Mouse (Mus musculus) lung, adult 2 months (tissue): ENCODE data around the gene Cyp27a1. TPM values are rescaled to one million over a fixed set of nuclear protein-coding genes. Genes with fewer than 3 reads are reported as not detected.

ENCODE experiments used
- DNase-seq: peaks from one replicate; pipeline ENCODE4 v3.0.0; 2022
- H3K4me1 ChIP-seq: fragments of 200-500 bp; 2 replicates; pipeline ENCODE4 v1.6.1; 2011; ENCODE audit warnings: low read length; ENCODE audit not compliant: control insufficient read depth, insufficient read depth
- H3K4me3 ChIP-seq: fragments of 200-500 bp; replicated peaks from 2 replicates; pipeline ENCODE3; 2011; ENCODE audit warnings: low read depth, mild to moderate bottlenecking, control low read depth, low read length; ENCODE audit errors: extremely low read depth
- CTCF ChIP-seq: fragments of 200-500 bp; IDR thresholded peaks from 2 replicates; pipeline ENCODE4 v1.5.1; 2011; ENCODE audit warnings: mild to moderate bottlenecking, low read length, control low read depth; ENCODE audit not compliant: insufficient read depth
- POLR2A ChIP-seq: fragments of 200-500 bp; IDR thresholded peaks from 2 replicates; pipeline ENCODE4 v1.6.1; 2011; ENCODE audit warnings: low read depth, mild to moderate bottlenecking, control low read depth, low read length, borderline replicate concordance; ENCODE audit errors: extremely low read depth
- WGBS: fragments of 180-500 bp; shearing (Covaris S2); methylation state at CpG from one replicate; pipeline ENCODE4 v1.1.7; 2018; 5-methylcytosine and 5-hydroxymethylcytosine counted together
- polyA plus RNA-seq: library from polyadenylated mRNA; depleted of rRNA; stranded (reverse); fragments of >200 nt; gene quantifications from 2 replicates; pipeline ENCODE4 v1.2.3, GENCODE M21; 2012

Cyp27a1 gene
- polyA plus RNA-seq, 1 experiment = 25.4 TPM

DNA sequence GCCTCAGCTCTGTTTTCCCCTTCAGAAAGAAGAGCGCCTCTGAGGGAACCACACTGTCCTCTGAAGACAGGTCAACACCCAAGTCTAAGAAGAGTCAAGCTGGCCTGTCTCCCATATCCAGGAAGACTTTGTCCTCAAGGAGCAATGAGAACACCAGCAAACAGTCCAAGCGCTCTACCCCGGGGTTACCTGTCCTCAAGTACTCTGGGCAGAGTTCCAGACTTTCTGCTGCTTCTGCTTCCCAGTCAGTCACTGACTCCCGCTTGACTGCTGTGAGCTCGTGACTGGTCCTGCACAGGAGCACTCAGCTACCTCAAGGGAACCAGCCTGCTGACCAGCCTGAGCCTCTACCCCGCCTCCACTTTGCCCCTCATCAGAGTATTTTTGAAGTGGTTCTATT lies 16.0 kb upstream of the Cyp27a1 start:
- TF ChIP-seq POLR2A (no peak), CTCF (no peak)
- Histone ChIP-seq H3K4me1 (no peaks in the 10 kb centered on the region; the same call in 1 of the 2 replicates), H3K4me3 (no peak overlapping the region)
- DNase-seq = peak; percentile 36
- whole genome bisulfite sequencing = 75% methylated on average over 6 of the region's 6 CpGs

DNA sequence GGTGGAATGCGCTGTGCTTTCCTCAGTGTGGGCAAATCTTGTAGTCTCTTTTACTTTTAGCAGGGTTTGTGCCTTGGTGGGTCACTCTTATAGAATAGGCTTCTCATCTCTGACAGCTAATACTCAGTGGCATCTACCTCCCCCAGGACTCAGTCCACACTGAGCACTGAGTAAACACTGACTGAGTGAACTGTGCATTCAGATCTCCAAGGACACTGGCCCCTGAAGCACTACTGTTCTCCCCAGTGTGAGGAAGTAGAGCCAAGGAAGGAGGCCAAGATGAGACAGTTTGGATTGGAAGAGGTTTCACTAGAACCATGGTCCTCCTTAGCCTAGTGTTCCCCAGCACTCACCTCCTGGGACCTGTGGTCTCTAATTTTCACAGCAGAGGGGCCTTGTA lies 15.0 kb upstream of the Cyp27a1 start:
- H3K4me3 ChIP-seq = no peak overlapping the region
- DNase-seq = no peak
- WGBS = 100% methylated on average over 1 of the region's 1 CpGs
- TF ChIP-seq POLR2A (no peak), CTCF (no peak)
- H3K4me1 ChIP-seq = no peaks in the 10 kb centered on the region; the same call in 1 of the 2 replicates

DNA sequence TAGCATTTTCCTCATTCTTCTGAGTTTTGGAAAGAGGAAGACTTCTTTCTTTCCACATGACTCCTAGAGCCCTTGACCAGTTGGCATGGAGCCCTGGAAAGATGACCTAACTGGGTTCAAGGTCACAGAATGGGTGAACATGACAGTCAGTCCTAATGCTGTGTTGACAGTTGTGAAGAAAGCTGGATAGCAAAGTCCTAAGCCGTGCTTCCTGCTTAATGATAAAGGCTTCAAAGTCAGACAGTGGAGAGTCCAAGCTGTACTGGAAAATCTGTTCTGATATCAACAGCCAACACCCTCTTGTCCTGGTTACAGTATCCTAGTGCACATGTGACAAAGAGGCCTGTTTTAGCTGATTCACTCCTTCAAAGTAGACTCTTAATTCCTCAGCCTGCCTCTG lies 14.6 kb upstream of the Cyp27a1 start:
- WGBS = 53% methylated on average over 1 of the region's 1 CpGs
- no peak for TF ChIP-seq POLR2A
- TF ChIP-seq CTCF = no peak
- Histone ChIP-seq H3K4me3 (no peak overlapping the region), H3K4me1 (no peaks in the 10 kb centered on the region; the same call in 1 of the 2 replicates)
- DNase-seq = no peak

DNA sequence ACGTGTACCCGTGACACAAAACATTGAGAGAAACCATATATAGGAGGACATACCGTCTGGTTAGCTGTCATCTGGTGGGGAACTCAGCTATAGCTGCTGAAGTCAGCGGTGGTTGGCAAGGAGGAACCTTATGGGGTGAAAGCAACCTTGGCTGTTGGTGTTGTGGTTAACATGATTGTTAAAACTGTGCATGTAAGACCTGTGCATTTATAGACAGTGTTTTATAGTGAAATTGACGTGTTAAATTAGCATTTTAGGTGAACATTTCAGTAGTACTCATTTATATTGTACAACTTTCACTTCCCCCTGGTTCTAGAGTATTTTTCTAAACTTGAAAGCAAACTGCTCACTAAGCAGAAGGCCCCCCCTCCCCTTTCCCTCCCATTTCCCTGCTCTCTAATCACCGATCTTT lies 11.2 kb upstream of the Cyp27a1 start:
- Histone ChIP-seq H3K4me3 (no peak overlapping the region), H3K4me1 (no peaks in the 10 kb centered on the region; the same call in 1 of the 2 replicates)
- DNase-seq = no peak
- TF ChIP-seq CTCF = no peak
- no peak for TF ChIP-seq POLR2A
- WGBS = 85% methylated on average over 6 of the region's 6 CpGs

DNA sequence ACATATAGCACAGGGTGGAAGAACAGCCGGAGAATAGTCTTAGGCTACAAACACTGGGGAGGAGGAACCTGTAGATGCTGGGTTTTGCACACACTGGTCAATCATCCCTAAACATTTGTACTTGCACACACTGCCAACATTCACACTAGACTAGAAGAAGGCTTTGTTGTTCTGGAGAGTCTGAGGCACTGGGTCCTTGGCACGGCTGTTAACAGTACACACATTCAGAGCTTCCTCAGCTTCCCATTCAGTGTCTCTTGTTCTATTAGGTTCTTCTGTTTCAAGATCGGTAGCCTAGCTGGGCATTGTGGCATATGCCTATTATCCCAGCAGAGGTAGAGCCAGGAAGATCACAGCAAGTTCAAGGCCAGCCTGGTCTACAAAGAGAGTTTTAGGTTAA lies 9.2 kb upstream of the Cyp27a1 start:
- no peaks in the 10 kb centered on the region for H3K4me1 ChIP-seq
- no peak for DNase-seq
- H3K4me3 ChIP-seq = no peak overlapping the region
- no peak for TF ChIP-seq POLR2A
- TF ChIP-seq CTCF = no peak
- WGBS = 77% methylated on average over 3 of the region's 3 CpGs

DNA sequence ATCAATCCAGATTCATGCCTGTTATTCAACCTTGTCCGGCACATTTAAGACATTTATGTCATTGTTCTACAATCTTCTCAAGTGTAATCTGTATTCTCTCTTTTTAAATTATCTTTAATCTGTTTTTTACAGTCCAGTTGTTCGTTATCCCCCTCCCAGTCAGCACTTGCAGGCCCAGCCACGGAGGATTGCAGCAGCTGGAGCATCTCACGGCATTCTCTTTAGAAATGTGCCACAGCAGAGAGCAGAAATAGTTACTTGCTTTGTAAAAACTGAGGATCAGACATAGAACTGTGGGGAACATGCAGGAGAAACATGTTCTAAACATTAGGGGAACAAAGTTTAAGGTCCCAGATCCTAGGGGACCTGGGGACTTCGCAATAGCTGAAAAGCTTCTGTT lies 8.4 kb upstream of the Cyp27a1 start:
- WGBS = 71% methylated on average over 5 of the region's 5 CpGs
- no peak for TF ChIP-seq POLR2A
- TF ChIP-seq CTCF = no peak
- DNase-seq = no peak
- H3K4me1 ChIP-seq = no peaks in the 10 kb centered on the region
- H3K4me3 ChIP-seq = no peak overlapping the region

DNA sequence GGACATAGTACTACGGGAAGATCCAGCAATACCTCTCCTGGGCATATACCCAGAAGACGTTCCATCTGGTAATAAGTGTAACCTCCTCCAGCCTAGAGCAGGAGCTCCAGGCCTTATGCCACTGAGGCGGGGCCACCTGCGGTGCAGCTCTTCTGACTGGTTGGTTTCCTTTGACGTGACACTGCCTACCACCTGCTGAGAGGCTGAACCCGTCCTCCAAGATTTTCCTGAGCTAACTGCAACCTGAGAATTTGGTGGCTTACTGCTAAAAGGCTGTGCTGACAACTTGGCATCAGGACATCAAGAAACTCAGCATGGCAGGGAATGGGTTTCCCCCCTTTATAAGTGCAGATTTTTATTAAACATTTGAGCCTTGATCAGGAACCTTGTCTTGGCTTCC lies 3.8 kb upstream of the Cyp27a1 start:
- 42% methylated on average over 6 of the region's 6 CpGs for WGBS
- no peak for TF ChIP-seq POLR2A
- DNase-seq = no peak
- no peak overlapping the region for H3K4me3 ChIP-seq
- no peaks in the 10 kb centered on the region for H3K4me1 ChIP-seq

DNA sequence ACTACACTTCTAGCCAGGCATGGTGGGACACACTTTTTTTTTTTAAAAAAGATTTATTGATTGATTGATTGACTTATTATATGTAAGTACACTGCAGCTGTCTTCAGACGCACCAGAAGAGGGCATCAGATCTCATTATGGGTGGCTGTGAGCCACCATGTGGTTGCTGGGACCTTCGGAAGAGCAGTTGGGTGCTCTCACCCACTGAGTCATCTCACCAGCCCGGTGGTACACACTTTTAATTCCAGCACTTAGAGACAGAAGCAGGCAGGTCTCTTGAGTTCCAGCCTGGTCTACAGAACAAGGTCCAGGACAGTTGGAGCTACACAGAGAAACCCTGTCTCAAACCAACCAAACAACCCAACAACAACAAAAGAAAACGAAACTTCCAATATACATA lies 1.3 kb upstream of the Cyp27a1 start:
- no peak for DNase-seq
- no peak overlapping the region for H3K4me3 ChIP-seq
- no peaks in the 10 kb centered on the region for H3K4me1 ChIP-seq
- 68% methylated on average over 4 of the region's 4 CpGs for WGBS
- TF ChIP-seq POLR2A (no peak), CTCF (no peak)

DNA sequence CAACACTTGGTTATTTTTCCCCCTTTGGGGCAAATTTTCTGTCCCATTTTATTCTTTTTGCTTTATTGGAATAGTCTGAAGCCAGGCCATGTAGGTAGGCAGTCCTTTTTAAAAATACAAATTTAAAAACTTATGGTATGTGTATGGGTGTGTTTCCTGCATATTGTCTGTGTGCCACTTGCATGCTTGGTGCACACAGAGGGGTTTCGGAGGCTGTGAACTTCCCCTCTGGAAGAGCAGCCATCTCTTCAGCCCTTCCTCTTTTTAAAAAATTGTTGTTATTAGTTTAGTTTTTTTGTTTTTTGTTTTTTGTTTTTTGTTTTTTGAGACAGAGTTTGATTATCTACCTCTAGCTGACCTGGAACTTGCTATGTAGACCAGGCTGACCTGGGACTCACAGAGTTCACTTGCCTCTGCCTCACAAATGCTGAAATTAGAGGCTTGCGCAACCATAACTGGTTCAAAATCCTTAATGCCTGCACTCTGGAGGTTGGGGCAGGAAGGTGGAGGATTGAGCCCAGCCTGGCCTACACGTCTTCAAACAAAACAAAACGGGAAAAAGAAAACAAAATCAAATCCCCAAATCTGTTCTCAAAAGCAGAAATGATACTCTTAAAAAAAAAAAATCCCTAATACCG lies 794 bp upstream of the Cyp27a1 start:
- no peak for DNase-seq
- Histone ChIP-seq H3K4me3 (no peak overlapping the region), H3K4me1 (no peaks in the 10 kb centered on the region)
- TF ChIP-seq CTCF = no peak
- no peak for TF ChIP-seq POLR2A
- WGBS = 33% methylated on average over 5 of the region's 5 CpGs

DNA sequence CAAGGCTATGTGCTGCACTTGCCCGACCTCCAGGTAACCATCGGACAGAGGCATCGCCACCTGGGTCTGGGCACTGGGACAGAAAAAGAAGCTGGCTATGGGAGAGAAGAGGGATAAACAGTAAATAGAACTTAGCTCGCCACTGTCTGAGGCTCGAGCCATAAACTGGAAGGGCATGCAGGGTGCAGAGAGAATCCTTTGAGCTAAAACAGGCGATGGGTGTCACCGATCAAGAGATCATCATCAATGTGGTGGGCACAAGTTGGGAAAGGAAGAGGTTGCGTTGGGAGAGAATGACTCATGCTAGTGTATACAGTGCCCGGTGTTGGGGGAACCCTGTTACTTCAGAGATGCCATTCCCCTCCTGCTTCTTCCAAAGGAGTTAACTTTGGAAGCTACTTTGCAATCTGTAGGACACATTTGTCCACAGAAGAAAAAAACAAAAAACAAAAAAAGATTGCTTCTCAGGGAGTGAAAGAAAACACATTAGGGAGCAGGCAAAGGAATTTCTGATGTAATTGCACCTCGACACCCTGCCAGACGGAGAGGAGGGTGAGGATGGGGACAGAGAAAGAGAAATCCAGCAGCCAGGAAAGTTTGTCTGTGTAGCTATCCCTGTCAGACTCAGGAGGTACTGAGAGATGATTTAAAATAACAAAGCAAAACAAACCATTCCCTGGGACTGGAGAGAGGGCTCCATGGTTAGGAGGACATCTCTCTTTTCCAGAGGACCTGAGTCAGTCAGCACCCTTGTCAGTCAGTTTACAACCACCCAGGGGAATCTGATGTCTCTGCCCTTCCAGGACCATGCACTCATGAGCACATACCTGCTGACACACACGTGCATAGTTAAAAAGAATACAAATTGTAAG lies 721 bp downstream of the Cyp27a1 start:
- Histone ChIP-seq H3K4me1 (no peaks in the 10 kb centered on the region), H3K4me3 (peak overlapping the region; percentile 38)
- DNase-seq = no peak
- WGBS = 21% methylated on average over 12 of the region's 12 CpGs
- TF ChIP-seq POLR2A (no peak), CTCF (no peak)

DNA sequence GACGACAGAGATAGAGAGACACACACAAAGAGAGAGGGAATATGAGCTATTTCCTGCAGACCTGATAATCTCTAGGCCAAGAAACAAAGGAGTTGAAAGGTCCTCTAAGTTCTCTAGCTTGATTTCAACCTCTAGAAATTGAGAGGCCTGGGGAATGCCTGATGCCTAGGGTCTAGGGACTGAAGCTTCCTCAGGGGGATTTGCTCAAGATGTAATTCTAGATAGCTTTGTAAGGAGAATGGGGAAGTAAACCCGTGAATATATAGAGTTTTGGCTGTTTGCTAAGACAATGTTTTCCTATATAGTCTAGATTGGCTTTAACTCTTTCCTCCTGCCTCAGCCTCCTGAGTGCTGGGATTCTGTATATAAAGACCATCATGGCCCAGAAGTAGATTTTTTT lies 1.6 kb downstream of the Cyp27a1 start:
- TF ChIP-seq POLR2A (no peak), CTCF (no peak)
- WGBS = 24% methylated on average over 2 of the region's 2 CpGs
- Histone ChIP-seq H3K4me1 (no peaks in the 10 kb centered on the region), H3K4me3 (no peak overlapping the region)
- no peak for DNase-seq
